Mouse (Mus musculus): ENCODE results near the gene Amh. TPM values are rescaled to one million over a fixed set of nuclear protein-coding genes. Genes with fewer than 3 reads are reported as not detected.

Amh gene
- polyA plus RNA-seq, 1 experiment from 2014 or later = 0.10 TPM

GRCm38 (mm10) chr10:80845055-80845693, 40.1 kb downstream of the Amh start:
- no peak overlapping the region for H3K4me3 ChIP-seq (ENCODE audit: low read depth, low read length)
- H3K9ac ChIP-seq (ENCODE audit: low read length) = no peak overlapping the region
- H3K4me2 ChIP-seq (ENCODE audit: low read length) = no peak overlapping the region
- DNase-seq (ENCODE audit: low spot score) (no peak), ATAC-seq (no peak)
- WGBS = 66% methylated on average over 8 of the region's 8 CpGs
- H3K9me3 ChIP-seq (replicated peaks; ENCODE audit: control insufficient read depth, low read length) = no peaks in the 10 kb centered on the region
- no peak overlapping the region for H3K27ac ChIP-seq (ENCODE audit: low read depth, low read length)
- H3K4me1 ChIP-seq (ENCODE audit: control insufficient read depth, insufficient read depth, low read length) = peaks cover 5% of the 10 kb centered on the region; the same call in 1 of the 2 replicates
- H3K27me3 ChIP-seq (replicated peaks; ENCODE audit: control insufficient read depth, insufficient read depth, low read length) = peaks cover 24% of the 10 kb centered on the region
- H3K36me3 ChIP-seq (ENCODE audit: control insufficient read depth, insufficient read depth, low read length) = peaks cover 3% of the 10 kb centered on the region

GRCm38 (mm10) chr10:80845732-80846131, 40.7 kb downstream of the Amh start:
- H3K27ac ChIP-seq (ENCODE audit: low read depth, low read length) = no peak overlapping the region
- no peak overlapping the region for H3K4me3 ChIP-seq (ENCODE audit: low read depth, low read length)
- H3K4me1 ChIP-seq (ENCODE audit: control insufficient read depth, insufficient read depth, low read length) = peaks cover 5% of the 10 kb centered on the region; the same call in 1 of the 2 replicates
- WGBS = 82% methylated on average over 12 of the region's 12 CpGs
- no peak for ATAC-seq
- H3K9me3 ChIP-seq (replicated peaks; ENCODE audit: control insufficient read depth, low read length) = no peaks in the 10 kb centered on the region
- DNase-seq (ENCODE audit: low spot score) = no peak
- no peak overlapping the region for H3K4me2 ChIP-seq (ENCODE audit: low read length)
- H3K9ac ChIP-seq (ENCODE audit: low read length) = no peak overlapping the region
- peaks cover 8% of the 10 kb centered on the region for H3K36me3 ChIP-seq (ENCODE audit: control insufficient read depth, insufficient read depth, low read length)
- H3K27me3 ChIP-seq (replicated peaks; ENCODE audit: control insufficient read depth, insufficient read depth, low read length) = peaks cover 24% of the 10 kb centered on the region

- H3K4me3 ChIP-seq (ENCODE audit: low read depth, low read length) = no peak overlapping the region
- peaks cover 3% of the 10 kb centered on the region; the same call in 1 of the 2 replicates for H3K4me1 ChIP-seq (ENCODE audit: control insufficient read depth, insufficient read depth, low read length)
- no peaks in the 10 kb centered on the region for H3K9me3 ChIP-seq (replicated peaks; ENCODE audit: control insufficient read depth, low read length)
- peaks cover 33% of the 10 kb centered on the region for H3K36me3 ChIP-seq (ENCODE audit: control insufficient read depth, insufficient read depth, low read length)
- 12% methylated on average over 10 of the region's 10 CpGs for WGBS
- no peak overlapping the region for H3K4me2 ChIP-seq (ENCODE audit: low read length)
- H3K27ac ChIP-seq (ENCODE audit: low read depth, low read length) = no peak overlapping the region
- no peak overlapping the region for H3K9ac ChIP-seq (ENCODE audit: low read length)
- peaks cover 16% of the 10 kb centered on the region for H3K27me3 ChIP-seq (replicated peaks; ENCODE audit: control insufficient read depth, insufficient read depth, low read length)
- no peak for ATAC-seq
- DNase-seq (ENCODE audit: low spot score) = no peak
Measured at GRCm38 (mm10) chr10:80848571-80848970, 43.5 kb downstream of the Amh start.

GRCm38 (mm10) chr10:80854913-80855748, 50.1 kb downstream of the Amh start, which contains the start of the genes Lsm7 and Sppl2b:
Gene Lsm7, minus strand, starts transcription at chr10:80855209.
Gene Sppl2b, plus strand, starts transcription at chr10:80855275.
- peak; percentile 98 for DNase-seq (ENCODE audit: low spot score)
- Histone ChIP-seq H3K4me2 (ENCODE audit: low read length) (peak within 1 kb of the TSS; percentile 99), H3K4me3 (ENCODE audit: low read depth, low read length) (peak within 1 kb of the TSS; percentile 92), H3K4me1 (ENCODE audit: control insufficient read depth, insufficient read depth, low read length) (peaks cover 14% of the 10 kb centered on the region), H3K36me3 (ENCODE audit: control insufficient read depth, insufficient read depth, low read length) (peaks cover 32% of the 10 kb centered on the region), H3K27me3 (replicated peaks; ENCODE audit: control insufficient read depth, insufficient read depth, low read length) (no peaks in the 10 kb centered on the region), H3K27ac (ENCODE audit: low read depth, low read length) (peak within 1 kb of the TSS; percentile 81), H3K9ac (ENCODE audit: low read length) (peak within 1 kb of the TSS; percentile 89), H3K9me3 (replicated peaks; ENCODE audit: control insufficient read depth, low read length) (no peaks in the 10 kb centered on the region)
- WGBS = under 1% methylated on average over 81 of the region's 81 CpGs
- ATAC-seq = peak; percentile 91

- WGBS = 21% methylated on average over 11 of the region's 11 CpGs
- H3K4me1 ChIP-seq (ENCODE audit: control insufficient read depth, insufficient read depth, low read length) = peaks cover 14% of the 10 kb centered on the region
- DNase-seq (ENCODE audit: low spot score) (no peak), ATAC-seq (0 out of 2 replicates have a peak, but pooled peaks have one; percentile 8)
- peaks cover 26% of the 10 kb centered on the region for H3K36me3 ChIP-seq (ENCODE audit: control insufficient read depth, insufficient read depth, low read length)
- H3K27ac ChIP-seq (ENCODE audit: low read depth, low read length) = no peak overlapping the region
- H3K9ac ChIP-seq (ENCODE audit: low read length) = peak overlapping the region; percentile 89
- H3K9me3 ChIP-seq (replicated peaks; ENCODE audit: control insufficient read depth, low read length) = no peaks in the 10 kb centered on the region
- peak overlapping the region; percentile 92 for H3K4me3 ChIP-seq (ENCODE audit: low read depth, low read length)
- H3K27me3 ChIP-seq (replicated peaks; ENCODE audit: control insufficient read depth, insufficient read depth, low read length) = no peaks in the 10 kb centered on the region
- H3K4me2 ChIP-seq (ENCODE audit: low read length) = peak overlapping the region; percentile 99
Measured at GRCm38 (mm10) chr10:80855749-80856073, 50.7 kb downstream of the Amh start.

GRCm38 (mm10) chr10:80856267-80856666, 51.2 kb downstream of the Amh start:
- Histone ChIP-seq H3K27ac (ENCODE audit: low read depth, low read length) (no peak overlapping the region), H3K4me1 (ENCODE audit: control insufficient read depth, insufficient read depth, low read length) (peaks cover 14% of the 10 kb centered on the region), H3K9me3 (replicated peaks; ENCODE audit: control insufficient read depth, low read length) (no peaks in the 10 kb centered on the region), H3K27me3 (replicated peaks; ENCODE audit: control insufficient read depth, insufficient read depth, low read length) (no peaks in the 10 kb centered on the region), H3K9ac (ENCODE audit: low read length) (peak overlapping the region; percentile 89), H3K36me3 (ENCODE audit: control insufficient read depth, insufficient read depth, low read length) (peaks cover 22% of the 10 kb centered on the region), H3K4me3 (ENCODE audit: low read depth, low read length) (peak overlapping the region; percentile 92; the same call in 1 of the 2 replicates), H3K4me2 (ENCODE audit: low read length) (peak overlapping the region; percentile 99)
- no peak for DNase-seq (ENCODE audit: low spot score)
- ATAC-seq = no peak
- WGBS = 66% methylated on average over 3 of the region's 3 CpGs

GRCm38 (mm10) chr10:80856908-80857307, 51.9 kb downstream of the Amh start:
- ATAC-seq = no peak
- no peak for DNase-seq (ENCODE audit: low spot score)
- 81% methylated on average over 5 of the region's 5 CpGs for WGBS
- peaks cover 14% of the 10 kb centered on the region for H3K4me1 ChIP-seq (ENCODE audit: control insufficient read depth, insufficient read depth, low read length)
- no peak overlapping the region for H3K4me2 ChIP-seq (ENCODE audit: low read length)
- no peak overlapping the region for H3K27ac ChIP-seq (ENCODE audit: low read depth, low read length)
- no peak overlapping the region for H3K4me3 ChIP-seq (ENCODE audit: low read depth, low read length)
- H3K36me3 ChIP-seq (ENCODE audit: control insufficient read depth, insufficient read depth, low read length) = peaks cover 21% of the 10 kb centered on the region
- no peaks in the 10 kb centered on the region for H3K9me3 ChIP-seq (replicated peaks; ENCODE audit: control insufficient read depth, low read length)
- no peaks in the 10 kb centered on the region for H3K27me3 ChIP-seq (replicated peaks; ENCODE audit: control insufficient read depth, insufficient read depth, low read length)
- peak overlapping the region; percentile 21; the same call in 1 of the 2 replicates for H3K9ac ChIP-seq (ENCODE audit: low read length)

All from forebrain, embryonic 14.5 days (tissue).